Mouse (Mus musculus) cerebellum, adult 2 months (tissue): ENCODE measurements at regions not wholly inside any gene's neighbourhood (a gene's known extent, or its start where the extent isn't known, plus 50 kb on each side); places are given as distances from the start of the nearest gene placed in this dataset.

Source experiments
- CTCF ChIP-seq: fragments of 200-500 bp; IDR thresholded peaks from 2 replicates; pipeline ENCODE4 v1.5.1; 2011; ENCODE audit warnings: low read depth, mild to moderate bottlenecking, control low read depth, low read length, moderate library complexity, borderline replicate concordance; ENCODE audit not compliant: insufficient read depth
- POLR2A ChIP-seq: fragments of 200-500 bp; IDR thresholded peaks from 2 replicates; pipeline ENCODE4 v1.6.1; 2011; ENCODE audit warnings: low read length, control low read depth, borderline replicate concordance; ENCODE audit not compliant: insufficient read depth

- TF ChIP-seq CTCF = no peak
- no peak for TF ChIP-seq POLR2A
Observed at GRCm38 (mm10) chr4:56035543-56035942, 503.3 kb upstream of the Klf4 start.
